Mouse (Mus musculus) small intestine, adult 2 months (tissue): Measurements from ENCODE around the gene Tecpr2.

Source experiments
- CTCF ChIP-seq: fragments of 200-500 bp; IDR thresholded peaks from 2 replicates; pipeline ENCODE4 v1.5.1; 2012; ENCODE audit warnings: low read depth, mild to moderate bottlenecking, control low read depth, inconsistent platforms, low read length, moderate library complexity, mixed read lengths; ENCODE audit not compliant: insufficient replicate concordance, insufficient read length; ENCODE audit errors: extremely low read depth
- POLR2A ChIP-seq: fragments of 200-500 bp; IDR thresholded peaks from 2 replicates; pipeline ENCODE4 v1.6.1; 2012; ENCODE audit warnings: low read depth, mild to moderate bottlenecking, control low read depth, inconsistent platforms, low read length, moderate library complexity

DNA sequence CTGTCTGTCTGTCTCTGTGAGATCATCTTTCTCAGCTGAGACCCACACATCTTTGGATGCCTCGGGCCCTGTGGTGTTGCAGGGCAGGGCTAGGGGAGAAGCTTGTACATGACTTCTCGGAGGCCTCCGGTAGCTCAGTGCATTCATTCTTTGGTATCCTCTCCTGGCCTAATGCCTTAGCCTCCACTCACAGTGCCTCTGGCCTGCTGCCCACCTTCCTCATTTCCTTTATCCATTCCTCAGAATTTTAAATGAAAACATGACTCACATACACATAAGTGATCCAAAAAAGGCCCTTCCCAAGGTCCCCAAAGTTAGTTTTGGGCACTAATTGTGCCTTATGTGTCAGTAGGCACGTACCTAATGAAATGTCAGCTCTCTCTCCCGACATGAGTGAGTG is 48.4 kb downstream of the Tecpr2 start:
- TF ChIP-seq CTCF: no peak
- TF ChIP-seq POLR2A: no peak
